Mouse (Mus musculus): Measurements from ENCODE around the gene Pfkp. TPM values are rescaled to one million over a fixed set of nuclear protein-coding genes. Genes with fewer than 3 reads are reported as not detected.

Gene Pfkp
- polyA plus RNA-seq, 1 experiment from 2014 or later, result 163 TPM

Other genes with a start within 250 kb of the Pfkp start
- gene Pitrm1, start 100.6 kb downstream of the Pfkp start, polyA plus RNA-seq (2015; fragmentation: Nextera tagmentation; extraction: Ambion mirVana), result 51.8 and 56.8 TPM in 2 replicates